Mouse (Mus musculus): ENCODE measurements around the gene Gde1.

- TF ChIP-seq CTCF (IDR thresholded peaks at IDR 0.05; ENCODE audit: low read depth, low read length) (no peak), POLR2A (IDR thresholded peaks at IDR 0.05; ENCODE audit: borderline replicate concordance, low read depth, low read length) (no peak)
Measured at GRCm38 (mm10) chr7:118744766-118745165, 39.2 kb upstream of the Gde1 start.

Data from bone marrow macrophage, adult 2 months (primary cell).